Mouse (Mus musculus) lung, adult 2 months (tissue): ENCODE measurements at regions not wholly inside any gene's neighbourhood (a gene's known extent, or its start where the extent isn't known, plus 50 kb on each side); places are given as distances from the start of the nearest gene placed in this dataset.

Experiments
- CTCF ChIP-seq: fragments of 200-500 bp; IDR thresholded peaks from 2 replicates; pipeline ENCODE4 v1.5.1; 2011; ENCODE audit warnings: mild to moderate bottlenecking, low read length, control low read depth; ENCODE audit not compliant: insufficient read depth
- POLR2A ChIP-seq: fragments of 200-500 bp; IDR thresholded peaks from 2 replicates; pipeline ENCODE4 v1.6.1; 2011; ENCODE audit warnings: low read depth, mild to moderate bottlenecking, control low read depth, low read length, borderline replicate concordance; ENCODE audit errors: extremely low read depth

DNA sequence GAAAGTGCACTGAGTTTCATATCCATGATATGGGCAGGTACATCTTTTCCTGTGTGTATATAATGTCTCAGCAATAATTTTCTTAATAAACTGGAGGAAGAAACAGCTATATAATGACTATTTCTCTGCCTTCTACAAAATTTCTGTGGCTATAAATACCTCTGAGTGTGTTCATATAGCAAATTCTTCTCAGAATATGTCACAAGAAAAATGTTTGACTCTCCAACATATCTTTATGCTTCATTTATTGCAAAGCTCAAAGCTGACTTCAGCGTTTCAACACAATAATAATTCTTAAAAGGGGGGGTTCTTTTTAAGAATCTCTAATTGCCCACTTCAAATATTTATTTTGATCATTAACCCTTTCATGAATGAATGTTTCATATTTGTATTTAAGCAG is 310.0 kb upstream of the Paip1 start:
- no peak for TF ChIP-seq CTCF
- no peak for TF ChIP-seq POLR2A
